Mouse (Mus musculus) neural tube, embryonic 10.5 days (tissue): ENCODE data around the gene Smarcd3.
A peak's percentile ranks its signal among the peaks of the same experiment; 100 is the strongest.
"Not testable (repeated sequence)": the region's sequence is repeated elsewhere in the genome, so short reads cannot be mapped to it uniquely, and the experiment has no call there.

Source experiments
- DNase-seq: peaks from one replicate; pipeline ENCODE4 v3.0.0-alpha.2; 2017; ENCODE audit warnings: low spot score; ENCODE audit errors: extremely low spot score

The Smarcd3 gene

GRCm38 (mm10) chr5:24556709-24557108 is 67.5 kb downstream of the Smarcd3 start, which contains the start of gene 4931409K22Rik:
TSS of gene 4931409K22Rik (minus strand) at chr5:24556809.
- DNase-seq, result no peak

GRCm38 (mm10) chr5:24555335-24555734 is 68.9 kb downstream of the Smarcd3 start:
- DNase-seq, result not testable (repeated sequence)

GRCm38 (mm10) chr5:24553621-24554244 is 70.5 kb downstream of the Smarcd3 start:
- DNase-seq, result peak; percentile 24

- no peak for DNase-seq
These were observed 72.9 kb downstream of the Smarcd3 start for GRCm38 (mm10) chr5:24551317-24551688.

GRCm38 (mm10) chr5:24550598-24551316 is 73.5 kb downstream of the Smarcd3 start:
- peak; percentile 42 for DNase-seq

GRCm38 (mm10) chr5:24542643-24543042 is 81.6 kb downstream of the Smarcd3 start:
- DNase-seq, result no peak

- DNase-seq, result no peak
These were observed 83.1 kb downstream of the Smarcd3 start for GRCm38 (mm10) chr5:24541144-24541569.
